Mouse (Mus musculus) testis, adult 2 months (tissue): ENCODE measurements around the gene Itpr1. TPM values are rescaled to one million over a fixed set of nuclear protein-coding genes. Genes with fewer than 3 reads are reported as not detected.

ENCODE experiments used
- H3K27ac ChIP-seq: fragments of 200-500 bp; 2 replicates; pipeline ENCODE4 v1.5.1; 2012; ENCODE audit warnings: low read depth, low read length; ENCODE audit not compliant: control insufficient read depth, insufficient read depth
- H3K27me3 ChIP-seq: fragments of 200-500 bp; 2 replicates; pipeline ENCODE4 v1.6.1; 2012; ENCODE audit warnings: mild to moderate bottlenecking, low read length, moderate library complexity; ENCODE audit not compliant: control insufficient read depth, insufficient read depth
- H3K36me3 ChIP-seq: fragments of 200-500 bp; 2 replicates; pipeline ENCODE4 v1.6.1; 2012; ENCODE audit warnings: mild to moderate bottlenecking, low read length; ENCODE audit not compliant: control insufficient read depth, insufficient read depth
- H3K4me1 ChIP-seq: fragments of 200-500 bp; 2 replicates; pipeline ENCODE4 v1.6.1; 2012; ENCODE audit warnings: low read length; ENCODE audit not compliant: control insufficient read depth, insufficient read depth
- H3K4me3 ChIP-seq: fragments of 200-500 bp; 2 replicates; pipeline ENCODE4 v1.5.1; 2012; ENCODE audit warnings: low read depth, mild to moderate bottlenecking, low read length, moderate library complexity, mixed read lengths; ENCODE audit not compliant: control insufficient read depth
- CTCF ChIP-seq: fragments of 200-500 bp; IDR thresholded peaks from 2 replicates; pipeline ENCODE4 v1.5.1; 2012; ENCODE audit warnings: low read depth, mild to moderate bottlenecking, inconsistent platforms, low read length, moderate library complexity; ENCODE audit not compliant: control insufficient read depth, insufficient read depth, insufficient replicate concordance
- POLR2A ChIP-seq: fragments of 200-500 bp; IDR thresholded peaks from 2 replicates; pipeline ENCODE4 v1.6.1; 2012; ENCODE audit warnings: low read depth, mild to moderate bottlenecking, inconsistent platforms, low read length, moderate library complexity; ENCODE audit not compliant: control insufficient read depth
- polyA plus RNA-seq: library from polyadenylated mRNA; depleted of rRNA; stranded (reverse); fragments of >200 nt; gene quantifications from 2 replicates; pipeline ENCODE4 v1.2.3, GENCODE M21; 2012

The Itpr1 gene
- polyA plus RNA-seq, 1 experiment, result 7.3 TPM

GRCm38 (mm10) chr6:108197117-108197516, 15.8 kb upstream of the Itpr1 start:
- no peaks in the 10 kb centered on the region for H3K27me3 ChIP-seq
- TF ChIP-seq CTCF, result no peak
- no peak for TF ChIP-seq POLR2A
- H3K36me3 ChIP-seq, result no peaks in the 10 kb centered on the region
- H3K4me3 ChIP-seq, result no peak overlapping the region
- H3K4me1 ChIP-seq, result no peaks in the 10 kb centered on the region
- no peak overlapping the region for H3K27ac ChIP-seq

- no peak for TF ChIP-seq POLR2A
- TF ChIP-seq CTCF, result no peak
- H3K36me3 ChIP-seq, result no peaks in the 10 kb centered on the region
- H3K4me3 ChIP-seq, result no peak overlapping the region
- no peaks in the 10 kb centered on the region for H3K27me3 ChIP-seq
- H3K27ac ChIP-seq, result no peak overlapping the region
- no peaks in the 10 kb centered on the region for H3K4me1 ChIP-seq
Observed at GRCm38 (mm10) chr6:108198286-108198685, 14.6 kb upstream of the Itpr1 start.

- Histone ChIP-seq H3K4me1 (no peaks in the 10 kb centered on the region), H3K4me3 (no peak overlapping the region), H3K36me3 (no peaks in the 10 kb centered on the region), H3K27ac (no peak overlapping the region), H3K27me3 (no peaks in the 10 kb centered on the region)
- no peak for TF ChIP-seq POLR2A
- no peak for TF ChIP-seq CTCF
Observed at GRCm38 (mm10) chr6:108204322-108204721, 8.6 kb upstream of the Itpr1 start.

- TF ChIP-seq POLR2A (no peak), CTCF (no peak)
- Histone ChIP-seq H3K4me1 (no peaks in the 10 kb centered on the region), H3K27ac (no peak overlapping the region), H3K4me3 (no peak overlapping the region), H3K36me3 (no peaks in the 10 kb centered on the region), H3K27me3 (no peaks in the 10 kb centered on the region)
Observed at GRCm38 (mm10) chr6:108206145-108206544, 6.8 kb upstream of the Itpr1 start.

DNA sequence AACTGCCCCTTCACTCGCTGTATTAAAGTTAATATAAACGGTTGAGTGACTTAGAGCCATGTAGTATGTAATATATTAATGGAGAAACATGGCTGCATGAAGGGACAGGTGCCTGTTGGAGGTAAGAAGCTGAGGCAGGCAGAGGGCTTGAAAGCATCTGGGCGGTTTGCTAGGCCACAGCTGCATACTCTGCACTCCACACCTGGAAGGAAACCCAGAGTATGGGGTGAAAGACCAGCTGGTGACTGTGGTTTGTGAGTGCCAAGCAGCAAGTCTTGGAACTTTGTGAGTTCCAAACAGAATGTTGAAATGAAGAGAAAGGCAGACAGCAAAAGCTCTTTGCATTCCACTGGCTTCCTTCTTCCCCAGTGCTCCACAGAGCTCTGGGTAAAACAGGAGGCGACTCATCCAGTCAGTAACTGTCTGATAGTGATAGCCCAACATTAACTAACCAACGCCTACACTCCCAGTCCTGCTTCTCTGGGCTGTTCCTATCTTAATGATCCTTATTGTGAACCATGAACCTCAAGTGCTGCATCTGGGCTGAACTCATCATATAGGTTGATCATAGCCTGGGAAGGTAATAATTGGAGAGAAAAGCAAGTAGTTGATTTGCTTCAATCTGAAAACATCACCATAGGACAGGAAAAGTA, 5.9 kb upstream of the Itpr1 start:
- H3K36me3 ChIP-seq, result no peaks in the 10 kb centered on the region
- H3K27me3 ChIP-seq, result no peaks in the 10 kb centered on the region
- H3K27ac ChIP-seq, result no peak overlapping the region
- H3K4me3 ChIP-seq, result no peak overlapping the region
- no peak for TF ChIP-seq POLR2A
- no peak for TF ChIP-seq CTCF
- no peaks in the 10 kb centered on the region for H3K4me1 ChIP-seq

DNA sequence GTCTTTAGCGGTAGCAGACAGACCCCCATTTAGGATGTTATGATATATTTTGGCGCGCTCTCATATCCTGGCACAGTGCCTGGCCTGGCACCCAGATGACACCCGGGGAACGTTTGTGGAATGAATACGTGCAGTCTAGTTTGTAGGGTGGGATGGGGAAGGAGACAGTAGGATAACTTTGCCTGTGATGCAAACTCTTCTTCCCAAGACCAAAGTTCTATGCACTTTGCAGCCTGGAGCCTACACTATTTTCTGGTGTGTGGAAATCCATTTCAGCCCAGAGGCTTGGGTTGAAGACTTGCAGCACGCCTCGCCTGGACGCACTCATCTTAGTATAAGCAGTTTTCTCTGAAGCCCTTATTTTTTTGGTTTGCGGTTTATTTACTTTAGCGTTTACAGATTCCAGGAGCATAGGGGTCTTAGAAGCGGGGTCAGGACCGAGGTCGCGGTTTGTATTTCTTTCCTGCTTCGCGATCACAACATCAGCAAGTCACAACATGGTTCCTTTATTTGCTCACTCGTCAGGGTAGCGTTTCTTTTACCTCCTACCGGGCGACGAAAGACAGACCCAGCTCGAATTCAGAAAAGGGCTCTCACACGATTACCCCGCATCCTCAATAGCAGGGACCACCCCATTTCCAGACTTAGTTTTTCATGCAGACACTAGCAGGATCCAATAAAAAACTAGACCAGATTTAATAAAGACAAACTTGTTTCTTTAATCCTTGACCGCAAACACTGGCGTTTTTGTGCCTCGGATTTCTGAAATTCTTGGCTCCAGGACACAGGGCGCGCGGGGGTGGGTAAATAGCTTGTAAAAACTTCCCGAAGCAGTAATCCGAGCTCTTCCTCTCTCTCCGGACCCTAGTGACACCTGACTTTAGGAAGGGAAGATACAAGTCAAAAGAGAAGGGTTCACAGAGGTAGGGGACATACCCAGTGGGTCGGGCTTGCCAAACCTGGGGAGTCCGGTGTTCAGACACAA, 708 bp upstream of the Itpr1 start:
- Histone ChIP-seq H3K36me3 (no peaks in the 10 kb centered on the region), H3K4me1 (peaks cover 4% of the 10 kb centered on the region), H3K27ac (no peak overlapping the region), H3K27me3 (no peaks in the 10 kb centered on the region), H3K4me3 (peak overlapping the region; percentile 85)
- no peak for TF ChIP-seq POLR2A

GRCm38 (mm10) chr6:108213481-108214293, 791 bp downstream of the Itpr1 start:
- TF ChIP-seq POLR2A (no peak), CTCF (no peak)
- H3K4me1 ChIP-seq, result peaks cover 4% of the 10 kb centered on the region
- peak overlapping the region; percentile 85 for H3K4me3 ChIP-seq
- H3K36me3 ChIP-seq, result no peaks in the 10 kb centered on the region
- no peak overlapping the region for H3K27ac ChIP-seq
- no peaks in the 10 kb centered on the region for H3K27me3 ChIP-seq
